Mouse (Mus musculus): ENCODE measurements around the gene Trappc4.

Gene Trappc4

DNA sequence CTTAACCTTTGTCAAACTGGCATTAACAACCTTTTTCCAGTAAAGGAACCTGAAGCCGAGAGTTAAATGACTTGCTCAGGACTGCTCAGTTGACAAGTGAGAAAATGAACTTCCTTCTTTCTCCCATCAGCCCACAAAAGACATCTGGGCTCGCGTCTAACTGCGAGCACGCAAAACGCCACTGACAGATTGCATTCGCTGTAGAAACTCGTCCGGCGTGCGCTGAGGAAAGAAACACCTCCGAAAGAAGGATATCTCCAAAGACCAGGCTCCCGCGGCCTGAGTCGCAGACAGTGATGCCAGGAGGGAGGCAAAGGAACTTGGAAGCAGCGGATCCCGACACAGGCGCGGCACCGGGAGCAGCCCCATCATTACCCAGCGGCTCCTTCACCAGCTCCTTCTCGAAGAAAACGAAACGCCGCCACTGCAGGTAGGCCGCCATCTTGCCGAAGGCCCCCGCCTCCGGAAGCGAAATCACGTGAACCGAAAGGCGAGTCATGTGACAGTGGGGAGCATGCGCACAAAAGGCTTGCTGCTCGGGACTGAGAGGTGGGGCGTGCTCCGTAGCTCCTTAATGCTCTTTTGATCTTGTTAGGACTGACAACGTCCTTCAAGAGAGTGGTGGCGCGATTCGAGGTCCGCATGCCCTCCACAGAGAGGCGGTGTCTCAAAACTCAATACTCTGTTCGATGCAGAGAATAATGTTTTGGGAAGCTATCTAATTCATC lies 46.0 kb downstream of the Trappc4 start, which contains the start of gene Vps11:
Gene Vps11, minus strand, starts transcription at position 481 of the 728 bp plus-strand sequence.
- in situ Hi-C loops (cut with MboI, MseI): no loop called here

DNA sequence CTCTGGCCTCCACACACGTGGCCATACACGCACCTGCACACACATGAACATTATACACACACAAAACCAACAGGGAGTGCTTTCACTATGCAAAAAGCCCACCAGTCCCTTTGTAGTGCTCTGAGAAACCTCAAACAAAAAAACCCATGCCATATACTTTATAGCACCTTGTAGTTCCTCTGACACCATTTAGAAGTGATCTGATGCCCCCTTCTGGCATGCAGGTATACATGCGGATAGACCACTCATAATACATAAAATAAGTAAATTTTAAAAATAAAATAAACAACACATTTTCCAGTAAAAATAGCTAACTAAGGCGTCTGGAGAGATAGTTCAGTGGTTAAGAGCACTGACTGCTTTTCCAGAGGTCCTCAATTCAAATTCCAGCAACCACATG lies 50.2 kb downstream of the Trappc4 start:
- in situ Hi-C loops (cut with MboI, MseI): no loop called here

Data from T-helper 1 cell (primary cell).